Mouse (Mus musculus) spleen, adult 2 months (tissue): Measurements from ENCODE around the gene Xpnpep3.

Experiments used
- CTCF ChIP-seq: fragments of 200-500 bp; IDR thresholded peaks from 2 replicates; pipeline ENCODE4 v1.5.1; 2011; ENCODE audit warnings: mild to moderate bottlenecking, inconsistent platforms; ENCODE audit not compliant: insufficient read depth, insufficient read length, insufficient replicate concordance; ENCODE audit errors: extremely low read depth
- POLR2A ChIP-seq: fragments of 200-500 bp; IDR thresholded peaks from 2 replicates; pipeline ENCODE4 v1.6.1; 2011; ENCODE audit warnings: low read depth, low read length, inconsistent platforms

DNA sequence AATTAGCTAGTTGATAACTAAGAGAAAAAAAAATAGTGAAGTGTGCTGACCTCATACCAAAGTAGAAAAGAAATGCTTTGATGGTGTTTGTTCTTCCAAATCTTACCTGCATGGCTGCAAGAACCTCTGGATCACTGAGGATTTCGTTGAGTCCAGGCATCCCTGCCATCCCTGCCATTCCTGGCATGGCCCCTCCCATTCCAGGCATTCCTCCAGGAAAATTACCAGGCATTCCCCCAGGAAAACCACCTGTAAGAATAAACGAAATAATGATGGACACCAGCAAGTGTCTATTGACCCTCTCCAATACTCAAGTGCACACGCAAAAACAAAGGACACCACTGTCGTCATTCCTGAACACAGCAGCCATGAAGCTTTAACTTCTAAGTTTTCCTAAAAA lies 33.7 kb upstream of the Xpnpep3 start:
- TF ChIP-seq POLR2A, result no peak
- no peak for TF ChIP-seq CTCF
